Mouse (Mus musculus): ENCODE measurements around the gene Fbxo34.

DNA sequence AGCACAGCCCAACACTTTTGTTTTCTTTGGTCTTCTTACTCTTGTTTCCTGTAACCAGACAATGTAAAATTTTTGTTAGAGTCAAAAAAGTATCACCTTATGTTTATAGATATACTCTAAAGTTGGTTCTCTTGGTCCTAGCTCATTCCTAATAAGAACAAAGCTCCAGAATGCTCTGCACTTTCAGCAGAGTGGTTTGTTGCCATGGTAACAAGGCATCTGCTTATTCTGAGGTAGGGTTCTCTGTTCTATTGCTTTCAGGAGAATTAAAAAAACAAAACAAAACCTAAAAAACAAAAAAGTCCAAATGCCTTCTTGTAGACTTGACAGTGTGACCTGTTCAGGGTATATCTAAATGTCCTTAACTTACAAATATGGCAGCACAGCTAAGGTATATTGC lies 57.8 kb downstream of the Fbxo34 start:
- TF ChIP-seq POLR2A (IDR thresholded peaks at IDR 0.05; ENCODE audit: extremely low read depth, insufficient read depth, low read length) (no peak), CTCF (IDR thresholded peaks at IDR 0.05; ENCODE audit: extremely low read depth, insufficient read depth, low read length) (no peak)

Measured in cortical plate, adult 2 months (tissue).